Comparison of ENCODE assay signal across 9 mouse cellular contexts in genomic region chr3:98427600-98428448, GRCm38 (mm10). TPM values are rescaled to one million over a fixed set of nuclear protein-coding genes. Genes with fewer than 3 reads are reported as not detected.
A peak's percentile ranks its signal among the peaks of the same experiment; 100 is the strongest.
DNase-seq lines count a peak whose midpoint lies in the region; ATAC-seq and TF ChIP-seq lines count a peak whose summit lies in the region.
"Had no signal": no experiment of that assay in that cellular context is flagged by ENCODE, and none has a peak within 500 bp of the region (broad histone marks: within the 10 kb centered on the region; RNA-seq: fewer than 3 reads in every experiment).

No protein-coding gene starts in this region.

- H3K36me3 ChIP-seq in hindbrain, embryonic 15.5 days: 0 out of 2 replicates have a peak, but pooled peaks cover 4% of the 10 kb centered on the region

- H3K9ac ChIP-seq in hindbrain, embryonic 15.5 days: peak overlapping the region; percentile 49

- peak overlapping the region; percentile 56 for H3K4me3 ChIP-seq in hindbrain, embryonic 15.5 days
- peak overlapping the region; percentile 68 for H3K4me3 ChIP-seq in left cerebral cortex, adult 2 months
- H3K4me3 ChIP-seq: myocyte had no signal

- 1% methylated on average over 109 of the region's 110 CpGs for WGBS in hindbrain, embryonic 15.5 days

- peak; percentile 94 for ATAC-seq in hindbrain, embryonic 15.5 days (ENCODE audit: low FRiP score, low read depth)
- peak; percentile 88 for ATAC-seq in megakaryocyte, adult 5-6 weeks (ENCODE audit: poor library complexity, severe bottlenecking)

- peak overlapping the region; percentile 80 for H3K4me2 ChIP-seq in hindbrain, embryonic 15.5 days

- peak overlapping the region; percentile 47; the same call in 1 of the 2 replicates for H3K27ac ChIP-seq in hindbrain, embryonic 15.5 days (replicated peaks)
- peak overlapping the region; percentile 85 for H3K27ac ChIP-seq in left cerebral cortex, adult 2 months

- peak; percentile 61 for DNase-seq in WW6 (ENCODE audit: low read depth, low spot score)
- peak; percentile 93 to 94 for DNase-seq in cerebellum, postnatal 14 days
- DNase-seq in frontal cortex, postnatal 25 days (ENCODE audit: low spot score in 2 of 2): peak; percentile 48 to 71
- DNase-seq in left cerebral cortex, adult 2 months (ENCODE audit: extremely low spot score in 1 of 2, low spot score in 2 of 2): peak; percentile 83 to 85
- peak; percentile 77 for DNase-seq in right cerebral cortex, postnatal 14 days
- DNase-seq in urinary bladder, postnatal 36 days (ENCODE audit: low spot score in 2 of 2): peak; percentile 46 to 73

- peaks cover 9% of the 10 kb centered on the region for H3K27me3 ChIP-seq in hindbrain, embryonic 15.5 days

- no peak for TF ChIP-seq CTCF in left cerebral cortex, adult 2 months (IDR thresholded peaks at IDR 0.05)

- intact Hi-C loops in left cerebral cortex, adult 2 months (cut with DNase I): loop anchor here (5.0 kb wide), 1 partner anchor 46 kb away; the partner anchor contains the start of gene Zfp697

- no peaks in the 10 kb centered on the region for H3K9me3 ChIP-seq in hindbrain, embryonic 15.5 days

- H3K4me1 ChIP-seq in hindbrain, embryonic 15.5 days (replicated peaks): peaks cover 26% of the 10 kb centered on the region

RNA-seq across cellular contexts. Expression of gene Gm4450, which starts 29.1 kb away (rescaled TPM):
- not detected in 2 replicates for polyA plus RNA-seq in hindbrain, embryonic 15.5 days (2015; fragmentation: Nextera tagmentation; extraction: Ambion mirVana)
- not detected for total RNA-seq in left cerebral cortex, adult 2 months (2021)
- total RNA-seq in megakaryocyte, adult 5-6 weeks (2015): not detected in 2 replicates
- total RNA-seq in megakaryocyte, adult 5-6 weeks (2017): not detected in 2 replicates
- polyA plus RNA-seq: myocyte had no signal

RNA-seq across cellular contexts. Expression of gene Zfp697, which starts 45.6 kb away (rescaled TPM):
- 14.7 and 17.3 TPM in 2 replicates for polyA plus RNA-seq in hindbrain, embryonic 15.5 days (2015; fragmentation: Nextera tagmentation; extraction: Ambion mirVana)
- total RNA-seq in left cerebral cortex, adult 2 months (2021): 10 to 100 TPM; 33.2 to 35.0 TPM
- 0.14 and 0.47 TPM in 2 replicates for total RNA-seq in megakaryocyte, adult 5-6 weeks (2015)
- 0.53 TPM in 1 of 2 replicates, not detected in the other for total RNA-seq in megakaryocyte, adult 5-6 weeks (2017)

Comparison
In these comparisons a context has a peak if more than half of its experiments do, and no peak if none do; other contexts are left out.
1. Peak in every context shown above with its lines: DNase-seq, ATAC-seq, H3K4me3 ChIP-seq and H3K27ac ChIP-seq.
2. RNA of gene Zfp697, which starts 45.6 kb away (total RNA-seq): 33.2 to 35.0 TPM in left cerebral cortex, adult 2 months; 0.14 to 0.53 TPM in megakaryocyte, adult 5-6 weeks; every median in the first group is over 10 times any median in the second.